7 mouse cellular contexts compared by ENCODE assay signal in genomic region chr4:153018138-153018921, GRCm38 (mm10).
DNase-seq lines count a peak whose midpoint lies in the region; ATAC-seq lines count a peak whose summit lies in the region.

No protein-coding gene starts in this region.

- peak overlapping the region; percentile 53 for H3K27ac ChIP-seq in midbrain, embryonic 14.5 days (replicated peaks; ENCODE audit: low read depth, low read length)
- no peak overlapping the region for H3K27ac ChIP-seq in liver, embryonic 11.5 days (ENCODE audit: low read depth, low read length)

- peak; percentile 68 for DNase-seq in right cerebral cortex, adult 18-20 months
- no peak for DNase-seq in right cerebral cortex, postnatal 14 days
- peak; percentile 65 for DNase-seq in layer of hippocampus, adult 11-12 months (ENCODE audit: low spot score)
- DNase-seq in midbrain, embryonic 14.5 days, result peak; percentile 57
- DNase-seq in liver, embryonic 11.5 days (ENCODE audit: low spot score), result no peak
- no peak for DNase-seq in ovary, postnatal 10 days (ENCODE audit: low spot score)
- DNase-seq in heart, postnatal 10 days, result no peak

- peak overlapping the region; percentile 28 for H3K4me2 ChIP-seq in midbrain, embryonic 14.5 days (ENCODE audit: low read length)
- H3K4me2 ChIP-seq in liver, embryonic 11.5 days, result no peak overlapping the region

- peaks cover 9% of the 10 kb centered on the region; the same call in 1 of the 2 replicates for H3K4me1 ChIP-seq in midbrain, embryonic 14.5 days (ENCODE audit: control insufficient read depth, insufficient read depth, low read length)
- no peaks in the 10 kb centered on the region for H3K4me1 ChIP-seq in liver, embryonic 11.5 days (replicated peaks; ENCODE audit: control insufficient read depth, insufficient read depth, low read length)

- no peak overlapping the region for H3K4me3 ChIP-seq in midbrain, embryonic 14.5 days (replicated peaks; ENCODE audit: low read depth, low read length)
- no peak overlapping the region for H3K4me3 ChIP-seq in liver, embryonic 11.5 days (ENCODE audit: low read depth, low read length)

- H3K9ac ChIP-seq in midbrain, embryonic 14.5 days (replicated peaks; ENCODE audit: low read length), result 0 out of 2 replicates have a peak overlapping the region, but pooled peaks have one; percentile 23
- H3K9ac ChIP-seq in liver, embryonic 11.5 days (ENCODE audit: low read depth, low read length), result no peak overlapping the region

- intact Hi-C loops in heart, postnatal 10 days (cut with DNase I), result no loop called here

- no peaks in the 10 kb centered on the region for H3K27me3 ChIP-seq in midbrain, embryonic 14.5 days (ENCODE audit: control insufficient read depth, insufficient read depth, low read length)
- no peaks in the 10 kb centered on the region for H3K27me3 ChIP-seq in liver, embryonic 11.5 days (replicated peaks; ENCODE audit: control insufficient read depth, insufficient read depth, low read length)

- no peaks in the 10 kb centered on the region for H3K36me3 ChIP-seq in midbrain, embryonic 14.5 days (ENCODE audit: control insufficient read depth, insufficient read depth, low read length)
- no peaks in the 10 kb centered on the region for H3K36me3 ChIP-seq in liver, embryonic 11.5 days (ENCODE audit: control insufficient read depth, insufficient read depth, low read length)

- no peak for ATAC-seq in midbrain, embryonic 14.5 days (ENCODE audit: low FRiP score, low TSS enrichment)
- no peak for ATAC-seq in liver, embryonic 11.5 days (replicated peaks; ENCODE audit: low FRiP score)

- H3K9me3 ChIP-seq in midbrain, embryonic 14.5 days (ENCODE audit: control insufficient read depth, low read length), result no peaks in the 10 kb centered on the region
- no peaks in the 10 kb centered on the region for H3K9me3 ChIP-seq in liver, embryonic 11.5 days (ENCODE audit: control insufficient read depth, low read length)

- 45% methylated on average over 28 of the region's 28 CpGs for WGBS in midbrain, embryonic 14.5 days
- whole genome bisulfite sequencing in liver, embryonic 11.5 days, result 78% methylated on average over 28 of the region's 28 CpGs

Comparison
In these comparisons a context has a peak if more than half of its experiments do, and no peak if none do; other contexts are left out.
1. DNase-seq: peak in right cerebral cortex, adult 18-20 months (single experiment), layer of hippocampus, adult 11-12 months (single experiment) and midbrain, embryonic 14.5 days (single experiment); none in right cerebral cortex, postnatal 14 days (single experiment), liver, embryonic 11.5 days (single experiment), ovary, postnatal 10 days (single experiment) and heart, postnatal 10 days (0 of 2).